Mouse (Mus musculus): ENCODE measurements around the gene Gimap7. TPM values are rescaled to one million over a fixed set of nuclear protein-coding genes. Genes with fewer than 3 reads are reported as not detected.

Gene Gimap7
- polyA plus RNA-seq, 1 experiment from 2014 or later: not detected

DNA sequence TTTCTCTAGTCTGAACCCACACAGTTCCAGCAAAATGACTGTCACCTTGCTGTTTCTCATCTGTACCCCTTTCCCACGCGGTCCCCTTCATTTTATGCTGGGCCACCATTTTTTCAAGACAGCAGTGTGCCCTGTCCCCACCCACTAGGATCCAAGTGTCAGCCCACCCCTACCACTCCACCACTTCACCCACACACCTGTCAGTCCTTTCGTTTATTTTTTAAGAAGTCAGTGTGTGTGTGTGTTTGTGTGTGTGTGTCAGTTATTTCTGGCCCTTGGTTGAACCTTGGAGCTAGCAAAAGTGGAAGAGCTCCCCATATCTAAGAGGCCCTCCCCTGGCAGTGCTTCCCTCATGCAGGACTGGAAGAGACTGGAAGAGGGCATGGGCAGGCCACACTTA, 50.5 kb downstream of the Gimap7 start:
- no peak for ATAC-seq (ENCODE audit: low read depth)
- peaks cover 4% of the 10 kb centered on the region; the same call in 1 of the 2 replicates for H3K9me3 ChIP-seq (ENCODE audit: control insufficient read depth, low read length)
- H3K4me3 ChIP-seq (ENCODE audit: low read length): no peak overlapping the region
- H3K4me1 ChIP-seq (replicated peaks; ENCODE audit: control insufficient read depth, insufficient read depth, low read length): no peaks in the 10 kb centered on the region
- H3K36me3 ChIP-seq (ENCODE audit: control insufficient read depth, insufficient read depth, low read length): no peaks in the 10 kb centered on the region
- no peak overlapping the region for H3K27ac ChIP-seq (ENCODE audit: low read length)
- no peaks in the 10 kb centered on the region for H3K27me3 ChIP-seq (ENCODE audit: control insufficient read depth, insufficient read depth, low read depth, low read length)
- no peak overlapping the region for H3K9ac ChIP-seq (ENCODE audit: low read length)
- 75% methylated on average over 3 of the region's 3 CpGs for WGBS
- no peak overlapping the region for H3K4me2 ChIP-seq (ENCODE audit: low read depth, low read length)

DNA sequence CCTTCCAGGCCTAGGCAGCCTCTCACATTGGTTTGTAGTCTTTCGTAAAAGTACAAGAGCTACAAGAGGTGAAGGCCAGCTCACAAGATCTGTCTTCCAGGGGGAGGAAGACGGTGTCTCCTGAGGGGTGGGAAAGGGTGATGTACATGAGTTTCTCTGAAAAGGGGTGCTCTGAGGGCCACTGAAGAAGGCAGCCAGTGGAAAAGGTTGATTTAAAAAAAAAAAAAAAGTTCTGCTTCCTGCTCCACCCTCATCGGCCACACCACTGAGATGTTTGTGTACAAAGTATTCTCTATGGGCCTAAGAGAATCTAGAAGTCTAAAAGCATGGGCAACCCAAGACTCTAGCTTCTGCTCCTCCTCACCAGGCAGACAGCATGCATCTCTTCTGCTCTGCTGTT, 52.3 kb downstream of the Gimap7 start, which contains the start of gene Gimap3:
Gene Gimap3, minus strand, starts transcription at position 156 of the 400 bp plus-strand sequence.
- Histone ChIP-seq H3K4me3 (ENCODE audit: low read length) (no peak within 1 kb of the TSS), H3K9me3 (ENCODE audit: control insufficient read depth, low read length) (no peaks in the 10 kb centered on the region), H3K4me1 (replicated peaks; ENCODE audit: control insufficient read depth, insufficient read depth, low read length) (no peaks in the 10 kb centered on the region), H3K9ac (ENCODE audit: low read length) (no peak within 1 kb of the TSS), H3K4me2 (ENCODE audit: low read depth, low read length) (no peak within 1 kb of the TSS), H3K27me3 (ENCODE audit: control insufficient read depth, insufficient read depth, low read depth, low read length) (no peaks in the 10 kb centered on the region), H3K36me3 (ENCODE audit: control insufficient read depth, insufficient read depth, low read length) (no peaks in the 10 kb centered on the region), H3K27ac (ENCODE audit: low read length) (no peak within 1 kb of the TSS)
- 83% methylated on average over 3 of the region's 3 CpGs for WGBS
- no peak for ATAC-seq (ENCODE audit: low read depth)

DNA sequence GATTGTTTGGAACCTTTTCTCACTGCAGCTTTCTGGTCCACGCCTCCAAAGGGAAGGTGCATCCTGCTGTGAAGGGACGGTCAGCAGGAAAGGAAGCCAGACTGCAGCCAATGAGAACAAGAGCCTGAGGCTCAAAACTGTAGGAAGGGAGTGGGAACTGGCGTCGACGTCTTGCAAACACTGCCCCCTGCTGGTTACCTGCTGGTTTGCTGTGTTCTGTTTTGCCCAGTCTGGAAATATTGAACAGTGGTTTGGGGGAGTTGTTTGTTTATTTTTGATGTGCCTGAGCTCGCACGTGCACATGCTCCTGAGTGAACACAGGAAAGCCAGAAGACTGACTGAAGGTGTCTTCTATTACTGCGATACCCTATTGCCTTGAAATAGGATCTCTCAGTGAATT, 53.6 kb downstream of the Gimap7 start:
- H3K9ac ChIP-seq (ENCODE audit: low read length): no peak overlapping the region
- no peaks in the 10 kb centered on the region for H3K27me3 ChIP-seq (ENCODE audit: control insufficient read depth, insufficient read depth, low read depth, low read length)
- H3K9me3 ChIP-seq (ENCODE audit: control insufficient read depth, low read length): no peaks in the 10 kb centered on the region
- H3K4me2 ChIP-seq (ENCODE audit: low read depth, low read length): no peak overlapping the region
- no peak overlapping the region for H3K4me3 ChIP-seq (ENCODE audit: low read length)
- 12% methylated on average over 8 of the region's 8 CpGs for WGBS
- no peaks in the 10 kb centered on the region for H3K4me1 ChIP-seq (replicated peaks; ENCODE audit: control insufficient read depth, insufficient read depth, low read length)
- peak; percentile 81; the same call in 1 of the 2 replicates for ATAC-seq (ENCODE audit: low read depth)
- no peaks in the 10 kb centered on the region for H3K36me3 ChIP-seq (ENCODE audit: control insufficient read depth, insufficient read depth, low read length)
- H3K27ac ChIP-seq (ENCODE audit: low read length): no peak overlapping the region

Other genes with a start within 250 kb of the Gimap7 start
- gene Atp6v0e2, start 181.0 kb upstream of the Gimap7 start, polyA plus RNA-seq (2015; fragmentation: Nextera tagmentation; extraction: Ambion mirVana): 9.7 and 11.8 TPM in 2 replicates
- gene Lrrc61, start 163.8 kb upstream of the Gimap7 start, polyA plus RNA-seq (2015; fragmentation: Nextera tagmentation; extraction: Ambion mirVana): 5.8 and 8.8 TPM in 2 replicates
- gene Rarres2, start 145.8 kb upstream of the Gimap7 start, polyA plus RNA-seq (2015; fragmentation: Nextera tagmentation; extraction: Ambion mirVana): 101 and 114 TPM in 2 replicates
- gene Gm45021, start 129.0 kb upstream of the Gimap7 start, polyA plus RNA-seq (2015; fragmentation: Nextera tagmentation; extraction: Ambion mirVana): not detected in 2 replicates
- gene Repin1, start 124.7 kb upstream of the Gimap7 start, polyA plus RNA-seq (2015; fragmentation: Nextera tagmentation; extraction: Ambion mirVana): 30.5 and 32.3 TPM in 2 replicates
- not detected in 2 replicates for gene Gm44965, start 124.7 kb upstream of the Gimap7 start, polyA plus RNA-seq (2015; fragmentation: Nextera tagmentation; extraction: Ambion mirVana)
- gene Zfp775, start 116.6 kb upstream of the Gimap7 start, polyA plus RNA-seq (2015; fragmentation: Nextera tagmentation; extraction: Ambion mirVana): 6.2 and 7.4 TPM in 2 replicates
- gene AI854703, start 91.9 kb upstream of the Gimap7 start, polyA plus RNA-seq (2015; fragmentation: Nextera tagmentation; extraction: Ambion mirVana): 0.41 and 0.57 TPM in 2 replicates
- 5.9 and 6.1 TPM in 2 replicates for gene Gimap8, start 71.4 kb upstream of the Gimap7 start, polyA plus RNA-seq (2015; fragmentation: Nextera tagmentation; extraction: Ambion mirVana)
- 14.2 and 14.6 TPM in 2 replicates for gene Gimap9, start 42.5 kb upstream of the Gimap7 start, polyA plus RNA-seq (2015; fragmentation: Nextera tagmentation; extraction: Ambion mirVana)
- 53.8 and 58.5 TPM in 2 replicates for gene Gimap4, start 34.1 kb upstream of the Gimap7 start, polyA plus RNA-seq (2015; fragmentation: Nextera tagmentation; extraction: Ambion mirVana)
- 50.6 and 54.7 TPM in 2 replicates for gene Gimap6, start 10.4 kb upstream of the Gimap7 start, polyA plus RNA-seq (2015; fragmentation: Nextera tagmentation; extraction: Ambion mirVana)
- 3.6 and 4.6 TPM in 2 replicates for gene Gm28053, start within 50 bp of the Gimap7 start, polyA plus RNA-seq (2015; fragmentation: Nextera tagmentation; extraction: Ambion mirVana)
- 46.7 and 51.1 TPM in 2 replicates for gene Gimap1, start 20.4 kb downstream of the Gimap7 start, polyA plus RNA-seq (2015; fragmentation: Nextera tagmentation; extraction: Ambion mirVana)
- gene Gimap5, start 27.6 kb downstream of the Gimap7 start, polyA plus RNA-seq (2015; fragmentation: Nextera tagmentation; extraction: Ambion mirVana): 22.3 and 22.4 TPM in 2 replicates
- 0.08 and 0.10 TPM in 2 replicates for gene Gimap3, start 52.2 kb downstream of the Gimap7 start, polyA plus RNA-seq (2015; fragmentation: Nextera tagmentation; extraction: Ambion mirVana)
- gene Tmem176a, start 122.3 kb downstream of the Gimap7 start, polyA plus RNA-seq (2015; fragmentation: Nextera tagmentation; extraction: Ambion mirVana): 242 and 258 TPM in 2 replicates
- 450 and 479 TPM in 2 replicates for gene Tmem176b, start 122.9 kb downstream of the Gimap7 start, polyA plus RNA-seq (2015; fragmentation: Nextera tagmentation; extraction: Ambion mirVana)
- gene Aoc1, start 154.3 kb downstream of the Gimap7 start, polyA plus RNA-seq (2015; fragmentation: Nextera tagmentation; extraction: Ambion mirVana): 0.30 TPM in 1 of 2 replicates, not detected in the other
- not detected in 2 replicates for gene 1600015I10Rik, start 211.3 kb downstream of the Gimap7 start, polyA plus RNA-seq (2015; fragmentation: Nextera tagmentation; extraction: Ambion mirVana)